Mouse (Mus musculus) left cerebral cortex, adult 11 months (tissue): ENCODE measurements around the gene Wdr72.

ENCODE experiments used
- DNase-seq: peaks from one replicate; pipeline ENCODE4 v3.0.0; 2022; ENCODE audit warnings: low spot score

Wdr72 gene

GRCm38 (mm10) chr9:74109761-74110460, at the start of gene Wdr72:
TSS of gene Wdr72 (plus strand) at chr9:74110356.
- DNase-seq, result no peak

DNA sequence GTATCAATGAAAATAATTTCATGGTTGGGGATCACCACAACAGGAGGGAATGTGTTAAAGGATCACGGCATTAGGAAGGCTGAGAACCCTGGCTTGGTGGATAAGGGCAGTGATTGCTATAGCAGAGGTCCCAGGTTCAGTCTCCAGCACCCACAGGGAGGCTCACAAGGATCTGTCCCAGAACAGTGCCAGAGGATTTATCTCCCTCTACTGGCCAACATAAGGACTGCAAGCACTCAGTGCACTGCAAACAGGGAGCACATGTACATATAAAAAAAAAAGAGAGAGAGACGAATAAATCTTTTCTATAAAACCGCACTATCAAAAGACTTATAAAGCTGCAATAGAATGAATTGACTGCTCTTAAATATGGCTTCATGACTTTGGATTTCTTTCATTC, 43.9 kb upstream of the Wdr72 start:
- DNase-seq, result no peak

GRCm38 (mm10) chr9:74066766-74067165, 43.4 kb upstream of the Wdr72 start:
- DNase-seq, result no peak

- no peak for DNase-seq
Measured at GRCm38 (mm10) chr9:74075958-74076357, 34.2 kb upstream of the Wdr72 start.

GRCm38 (mm10) chr9:74078458-74078857, 31.7 kb upstream of the Wdr72 start:
- no peak for DNase-seq

- no peak for DNase-seq
Measured at GRCm38 (mm10) chr9:74080241-74080640, 29.9 kb upstream of the Wdr72 start.

- no peak for DNase-seq
Measured at GRCm38 (mm10) chr9:74101591-74101990, 8.6 kb upstream of the Wdr72 start.

GRCm38 (mm10) chr9:74102615-74103014, 7.5 kb upstream of the Wdr72 start:
- DNase-seq, result no peak

DNA sequence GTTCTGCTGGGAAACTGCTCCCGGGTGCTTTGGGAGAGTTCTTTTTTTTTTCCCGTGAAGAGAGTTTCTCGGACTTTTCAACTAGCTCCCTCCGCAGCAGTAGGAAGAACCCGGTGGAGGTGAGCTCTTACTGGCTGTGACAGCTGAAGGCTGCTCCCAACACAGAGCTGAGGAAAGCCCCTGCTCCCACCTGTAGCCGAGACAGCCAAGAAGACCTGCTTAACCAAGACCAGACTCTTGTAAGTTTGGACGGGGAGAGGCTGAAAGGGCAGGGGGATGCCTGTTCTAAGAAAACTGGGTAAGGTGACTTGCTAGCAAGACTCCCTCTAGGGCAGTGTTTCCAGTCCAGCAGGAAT, 283 bp downstream of the Wdr72 start:
- DNase-seq, result no peak

- no peak for DNase-seq
Measured at GRCm38 (mm10) chr9:74112526-74112925, 2.4 kb downstream of the Wdr72 start.

- no peak for DNase-seq
Measured at GRCm38 (mm10) chr9:74126222-74126621, 16.1 kb downstream of the Wdr72 start.

GRCm38 (mm10) chr9:74134010-74134409, 23.9 kb downstream of the Wdr72 start:
- no peak for DNase-seq

DNA sequence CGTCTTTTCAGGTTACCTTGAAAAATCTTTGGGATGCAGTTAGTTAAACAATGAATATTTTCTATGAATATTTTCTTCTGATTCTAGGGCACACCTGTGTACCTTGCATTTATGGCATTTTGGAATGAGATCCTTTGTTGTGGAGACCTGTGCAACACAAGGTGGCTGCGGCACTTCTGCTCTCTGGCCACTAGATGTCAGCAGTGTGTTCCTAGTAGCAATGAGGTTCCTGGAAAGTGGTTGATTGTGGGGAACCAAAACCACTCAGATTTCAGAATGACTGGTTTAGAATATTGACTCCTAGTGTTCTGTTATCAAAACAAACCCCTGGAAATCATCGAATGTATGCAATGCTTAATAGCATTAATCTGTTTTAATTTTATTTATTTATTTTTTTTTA, 31.7 kb downstream of the Wdr72 start:
- DNase-seq, result peak; percentile 51

GRCm38 (mm10) chr9:74142705-74143104, 32.5 kb downstream of the Wdr72 start:
- no peak for DNase-seq

GRCm38 (mm10) chr9:74145203-74145602, 35.0 kb downstream of the Wdr72 start:
- DNase-seq, result no peak

DNA sequence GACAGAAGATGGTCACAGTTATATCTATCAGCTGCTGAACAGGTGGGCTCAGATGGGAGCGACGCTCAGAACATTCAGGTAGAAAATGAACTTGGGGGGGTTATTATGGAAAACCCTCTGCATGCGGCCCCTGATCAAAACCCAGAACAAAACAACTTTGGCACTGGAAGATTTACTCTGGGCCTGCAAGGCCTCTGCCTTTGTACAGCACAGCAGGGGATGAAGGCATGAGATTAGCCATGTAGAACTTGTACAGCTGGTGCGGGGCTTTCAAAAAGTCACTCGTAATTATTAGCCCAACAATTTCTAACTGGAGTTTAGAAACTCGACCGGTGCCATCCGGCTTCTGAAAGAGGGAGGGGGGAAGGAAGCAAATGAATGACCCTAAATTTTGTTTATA, 38.1 kb downstream of the Wdr72 start:
- DNase-seq, result no peak

DNA sequence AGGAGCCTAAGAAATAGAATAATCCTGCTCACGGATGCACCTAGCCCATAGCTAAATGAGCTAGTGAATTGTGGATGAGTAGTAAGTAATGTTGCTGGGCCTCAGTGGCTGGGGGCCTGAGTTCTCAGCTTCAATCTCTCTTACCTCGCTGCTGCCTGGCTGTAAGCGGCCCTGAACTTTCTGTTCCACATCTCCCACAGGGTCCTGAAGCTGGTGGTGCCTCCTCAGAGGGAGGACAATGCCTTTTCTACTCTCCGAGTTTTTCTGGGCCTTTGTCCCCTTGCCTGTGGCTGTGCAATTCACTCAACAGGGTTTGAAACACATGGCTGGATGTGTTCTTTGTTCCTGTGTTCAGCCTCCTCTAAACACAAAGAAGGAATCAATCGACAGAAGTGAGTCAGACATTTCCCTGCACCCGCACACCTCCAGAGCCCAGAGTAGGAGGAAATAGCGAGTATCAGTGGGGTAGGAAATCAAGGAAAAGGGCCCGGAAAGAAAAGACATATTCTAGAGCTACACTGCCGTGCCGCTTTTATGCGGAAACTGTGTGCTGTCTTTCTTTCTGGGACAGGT, 50.3 kb downstream of the Wdr72 start:
- DNase-seq, result no peak

DNA sequence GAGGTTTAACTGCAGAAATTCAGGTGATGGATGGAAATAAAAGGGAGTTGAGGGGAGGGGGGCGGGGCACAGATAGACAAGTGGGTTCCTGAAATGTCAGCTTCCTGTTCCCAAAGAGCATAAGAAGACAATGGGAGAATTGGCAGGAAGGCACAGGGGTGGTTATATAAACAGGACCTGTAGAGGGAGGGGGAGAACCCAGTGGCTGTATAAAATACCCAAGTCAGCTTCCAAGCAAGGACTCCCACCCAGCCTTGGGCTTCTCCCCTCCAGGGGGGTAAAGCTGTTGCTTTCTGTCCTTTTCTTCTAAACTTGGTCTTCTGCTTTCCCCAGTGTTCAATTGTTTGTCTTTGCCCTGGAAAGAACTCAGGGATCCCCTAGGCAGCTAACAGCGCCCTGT, 55.5 kb downstream of the Wdr72 start:
- no peak for DNase-seq

DNA sequence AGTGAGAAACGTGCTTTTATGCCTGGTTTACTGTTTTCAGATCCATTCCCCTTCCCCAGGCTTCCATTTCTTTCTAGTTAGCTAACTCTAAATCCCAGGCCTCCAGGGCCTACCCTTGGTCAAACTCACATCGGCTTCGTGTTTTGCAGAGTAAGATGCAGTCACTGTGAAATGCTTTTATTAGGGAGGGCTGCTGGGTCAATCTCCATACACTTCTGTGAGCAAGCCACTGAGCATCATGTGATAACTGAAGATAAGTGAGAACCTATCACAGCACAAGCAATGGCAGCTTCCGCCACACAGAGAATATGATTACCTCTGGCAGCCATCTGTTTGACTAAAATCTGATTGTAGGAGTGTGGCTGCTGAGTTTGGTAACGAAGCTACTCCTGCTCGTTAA, 59.7 kb downstream of the Wdr72 start:
- no peak for DNase-seq

DNA sequence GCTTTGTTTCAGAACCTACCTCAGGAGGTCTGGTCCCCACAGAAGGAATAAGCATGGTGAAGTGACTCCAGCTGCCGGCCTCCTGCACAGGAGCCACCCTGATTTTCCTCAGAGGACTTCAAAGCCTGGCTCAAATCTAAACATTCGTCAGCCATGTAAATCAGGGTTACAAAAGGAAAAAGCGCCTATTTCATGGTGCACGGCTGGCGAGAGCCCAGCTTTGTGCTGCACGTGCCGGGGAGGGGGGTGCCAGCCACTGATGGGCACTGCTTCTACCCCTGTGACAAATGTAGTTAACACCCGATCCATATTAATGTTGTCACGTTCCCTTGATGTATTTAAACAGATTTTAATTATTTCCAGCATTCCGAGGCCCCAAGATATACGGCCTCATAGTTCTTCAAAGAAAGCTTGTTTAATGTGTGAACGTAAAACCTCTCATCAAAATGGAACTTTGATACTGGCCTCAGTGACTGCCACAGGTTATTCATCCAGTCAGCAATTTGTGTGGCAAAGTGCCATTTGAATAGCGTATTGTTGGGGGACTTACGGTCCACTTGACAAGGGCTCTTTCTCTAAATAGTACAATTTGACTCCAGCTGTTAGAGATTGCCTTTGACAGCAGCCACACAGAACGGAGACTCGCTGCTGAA, 76.7 kb downstream of the Wdr72 start:
- DNase-seq, result no peak

DNA sequence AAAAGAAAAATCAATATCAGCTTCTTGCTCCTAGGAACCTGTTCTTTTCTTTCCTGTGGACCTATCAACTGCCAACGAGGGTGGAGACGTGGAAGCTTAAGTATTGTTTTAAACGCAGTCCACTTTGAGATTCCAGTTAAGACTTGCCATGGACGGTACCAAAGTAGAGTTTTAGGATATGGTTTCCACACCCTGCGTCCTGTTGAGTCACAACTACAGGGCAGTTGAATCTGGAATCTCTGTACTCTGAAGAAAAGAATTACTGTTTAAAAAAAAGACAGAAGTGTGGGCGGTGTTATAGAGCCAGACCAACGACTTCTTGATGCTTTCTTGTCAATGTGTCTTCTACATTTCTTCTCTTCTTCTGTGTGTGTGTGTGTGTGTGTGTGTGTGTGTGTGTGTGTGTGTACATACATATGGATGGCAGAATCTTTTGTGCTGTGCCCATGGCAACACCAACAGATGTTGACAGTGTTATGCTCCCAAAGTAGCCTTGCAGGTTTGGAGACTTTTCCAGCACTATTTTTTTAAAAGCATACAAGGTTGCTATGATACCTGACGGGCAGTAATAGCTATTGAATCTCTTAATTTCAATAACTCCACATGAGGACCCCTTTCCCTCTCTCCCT, 77.4 kb downstream of the Wdr72 start:
- no peak for DNase-seq

GRCm38 (mm10) chr9:74194898-74195297, 84.7 kb downstream of the Wdr72 start:
- DNase-seq, result no peak

- DNase-seq, result no peak
Measured at GRCm38 (mm10) chr9:74228272-74228671, 118.1 kb downstream of the Wdr72 start.
